Mouse (Mus musculus): ENCODE measurements around the gene Fam53b. TPM values are rescaled to one million over a fixed set of nuclear protein-coding genes. Genes with fewer than 3 reads are reported as not detected.

Gene Fam53b
- total and polyA plus RNA-seq, 3 experiments = 15.6 to 30.9 (median 22.1) TPM

GRCm38 (mm10) chr7:132790447-132791219 lies 23.1 kb downstream of the Fam53b start:
- Histone ChIP-seq H3K9ac (ENCODE audit: insufficient read depth, low read depth) (no peak overlapping the region), H3K36me3 (replicated peaks in 1 of 2; ENCODE audit: control insufficient read depth in 1 of 2, insufficient read depth in 1 of 2, low read length in 1 of 2) (peaks cover 10 to 72% of the 10 kb centered on the region in 2 experiments), H3K79me2 (replicated peaks; ENCODE audit: control insufficient read depth, extremely low read depth, insufficient read depth, poor library complexity, severe bottlenecking) (peaks cover 33% of the 10 kb centered on the region), H3K27ac (ENCODE audit: insufficient read depth, low read depth) (no peak overlapping the region), H3K27me3 (replicated peaks) (no peaks in the 10 kb centered on the region), H3K4me2 (ENCODE audit: insufficient read depth, low read depth, poor library complexity, severe bottlenecking) (no peak overlapping the region), H3K9me3 (replicated peaks; ENCODE audit: low read length) (no peaks in the 10 kb centered on the region), H3K4me3 (replicated peaks in 1 of 3; ENCODE audit: low read depth in 2 of 3, low read length in 2 of 3, poor library complexity in 1 of 3) (no peak overlapping the region), H3K4me1 (ENCODE audit: control insufficient read depth in 1 of 2, insufficient read depth in 2 of 2) (peaks cover 30 to 93% of the 10 kb centered on the region in 2 experiments)
- TF ChIP-seq CTCF (conservative IDR thresholded peaks at IDR 0.05 in 1 of 2, IDR thresholded peaks at IDR 0.05 in 1 of 2; ENCODE audit: low read depth in 2 of 2, low read length in 2 of 2) = no peak
- no peak for TF ChIP-seq ETS1 (conservative IDR thresholded peaks at IDR 0.05; ENCODE audit: low read depth, low read length)
- TF ChIP-seq JUND (conservative IDR thresholded peaks at IDR 0.05; ENCODE audit: low read depth, low read length) = no peak
- no peak for TF ChIP-seq MXI1 (IDR thresholded peaks at IDR 0.05; ENCODE audit: low read depth, low read length)
- TF ChIP-seq MAX (IDR thresholded peaks at IDR 0.05; ENCODE audit: low read length) = no peak
- TF ChIP-seq RCOR1 (conservative IDR thresholded peaks at IDR 0.05; ENCODE audit: low read depth, low read length) = no peak
- TF ChIP-seq IRF4 (IDR thresholded peaks at IDR 0.05; ENCODE audit: low read depth, low read length) = no peak
- no peak for TF ChIP-seq USF1 (IDR thresholded peaks at IDR 0.05; ENCODE audit: low read depth, low read length)
- TF ChIP-seq ZNF384 (IDR thresholded peaks at IDR 0.05; ENCODE audit: low read depth, low read length) = no peak
- DNase-seq (ENCODE audit: extremely low read depth) = no peak
- dilution Hi-C loops (cut with MboI; ENCODE audit: extremely low pct_ligation_motif_present, extremely low pct_unique_long_range_greater_than_20kb, low sequenced_read_pairs) = no loop called here
- in situ Hi-C loops (cut with MboI; ENCODE audit: low pct_ligation_motif_present, low pct_unique_long_range_greater_than_20kb, low sequenced_read_pairs) = no loop called here

- dilution Hi-C loops (cut with MboI; ENCODE audit: extremely low pct_ligation_motif_present, extremely low pct_unique_long_range_greater_than_20kb, low sequenced_read_pairs) (no loop called here), in situ Hi-C loops (cut with MboI; ENCODE audit: low pct_ligation_motif_present, low pct_unique_long_range_greater_than_20kb, low sequenced_read_pairs) (no loop called here)
- peaks cover 12 to 71% of the 10 kb centered on the region in 2 experiments for H3K36me3 ChIP-seq (replicated peaks in 1 of 2; ENCODE audit: control insufficient read depth in 1 of 2, insufficient read depth in 1 of 2, low read length in 1 of 2)
- no peak overlapping the region for H3K9ac ChIP-seq (ENCODE audit: insufficient read depth, low read depth)
- H3K4me2 ChIP-seq (ENCODE audit: insufficient read depth, low read depth, poor library complexity, severe bottlenecking) = no peak overlapping the region
- peaks cover 21% of the 10 kb centered on the region for H3K79me2 ChIP-seq (replicated peaks; ENCODE audit: control insufficient read depth, extremely low read depth, insufficient read depth, poor library complexity, severe bottlenecking)
- H3K4me1 ChIP-seq (ENCODE audit: control insufficient read depth in 1 of 2, insufficient read depth in 2 of 2) = peaks cover 32 to 95% of the 10 kb centered on the region in 2 experiments
- no peak overlapping the region for H3K4me3 ChIP-seq (replicated peaks in 1 of 3; ENCODE audit: low read depth in 2 of 3, low read length in 2 of 3, poor library complexity in 1 of 3)
- no peak overlapping the region for H3K27ac ChIP-seq (ENCODE audit: insufficient read depth, low read depth)
- DNase-seq (ENCODE audit: extremely low read depth) = no peak
- no peaks in the 10 kb centered on the region for H3K9me3 ChIP-seq (replicated peaks; ENCODE audit: low read length)
- no peaks in the 10 kb centered on the region for H3K27me3 ChIP-seq (replicated peaks)
- TF ChIP-seq RAD21 (IDR thresholded peaks at IDR 0.05; ENCODE audit: low read depth, low read length) = no peak
- TF ChIP-seq JUND (conservative IDR thresholded peaks at IDR 0.05; ENCODE audit: low read depth, low read length) = no peak
Measured at GRCm38 (mm10) chr7:132788826-132789225, 24.9 kb downstream of the Fam53b start.

GRCm38 (mm10) chr7:132787496-132788190 lies 26.0 kb downstream of the Fam53b start:
- TF ChIP-seq MAX (IDR thresholded peaks at IDR 0.05; ENCODE audit: low read length) (0 out of 2 replicates have a peak, but pooled peaks have one; percentile 25), EP300 (IDR thresholded peaks at IDR 0.05; ENCODE audit: low read length) (peak; percentile 21; the same call in 1 of the 2 replicates), POLR2AphosphoS2 (IDR thresholded peaks at IDR 0.05; ENCODE audit: low read depth, low read length) (no peak), JUND (conservative IDR thresholded peaks at IDR 0.05; ENCODE audit: low read depth, low read length) (0 out of 2 replicates have a peak, but pooled peaks have one; percentile 23), ETS1 (conservative IDR thresholded peaks at IDR 0.05; ENCODE audit: low read depth, low read length) (0 out of 2 replicates have a peak, but pooled peaks have one; percentile 26), BHLHE40 (IDR thresholded peaks at IDR 0.05; ENCODE audit: low read depth, low read length) (peak; percentile 47; the same call in 1 of the 2 replicates)
- Histone ChIP-seq H3K9ac (ENCODE audit: insufficient read depth, low read depth) (no peak overlapping the region), H3K36me3 (replicated peaks in 1 of 2; ENCODE audit: control insufficient read depth in 1 of 2, insufficient read depth in 1 of 2, low read length in 1 of 2) (peaks cover 9 to 67% of the 10 kb centered on the region in 2 experiments), H3K4me2 (ENCODE audit: insufficient read depth, low read depth, poor library complexity, severe bottlenecking) (no peak overlapping the region), H3K27ac (ENCODE audit: insufficient read depth, low read depth) (0 out of 2 replicates have a peak overlapping the region, but pooled peaks have one; percentile 19), H3K27me3 (replicated peaks) (no peaks in the 10 kb centered on the region), H3K9me3 (replicated peaks; ENCODE audit: low read length) (no peaks in the 10 kb centered on the region), H3K4me1 (ENCODE audit: control insufficient read depth in 1 of 2, insufficient read depth in 2 of 2) (peaks cover 32 to 94% of the 10 kb centered on the region in 2 experiments), H3K4me3 (replicated peaks in 1 of 3; ENCODE audit: low read depth in 2 of 3, low read length in 2 of 3, poor library complexity in 1 of 3) (no peak overlapping the region), H3K79me2 (replicated peaks; ENCODE audit: control insufficient read depth, extremely low read depth, insufficient read depth, poor library complexity, severe bottlenecking) (peaks cover 16% of the 10 kb centered on the region)
- DNase-seq (ENCODE audit: extremely low read depth) = no peak
- dilution Hi-C loops (cut with MboI; ENCODE audit: extremely low pct_ligation_motif_present, extremely low pct_unique_long_range_greater_than_20kb, low sequenced_read_pairs) = no loop called here
- in situ Hi-C loops (cut with MboI; ENCODE audit: low pct_ligation_motif_present, low pct_unique_long_range_greater_than_20kb, low sequenced_read_pairs) = no loop called here

Measured in CH12.LX (cell line).